Mouse (Mus musculus): ENCODE measurements around the gene Gpr83. TPM values are rescaled to one million over a fixed set of nuclear protein-coding genes. Genes with fewer than 3 reads are reported as not detected.

Gpr83 gene
- polyA plus RNA-seq, 1 experiment, result not detected

DNA sequence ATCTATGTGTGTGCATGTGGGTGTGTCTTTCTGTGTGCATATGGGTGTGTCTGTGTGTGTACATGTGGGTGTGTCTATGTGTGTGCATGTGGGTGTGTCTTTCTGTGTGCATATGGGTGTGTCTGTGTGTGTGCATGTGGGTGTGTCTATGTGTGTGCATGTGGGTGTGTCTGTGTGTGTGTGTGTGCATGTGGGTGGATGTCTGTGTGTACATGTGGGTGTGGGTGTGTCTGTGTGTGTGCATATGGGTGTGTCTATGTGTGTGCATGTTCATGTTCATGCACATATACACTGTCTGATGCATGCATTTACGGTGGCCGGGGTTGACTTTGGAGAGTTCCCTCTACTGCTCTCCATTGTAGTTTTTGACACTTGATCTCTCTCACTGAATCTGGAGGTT is 57.7 kb downstream of the Gpr83 start:
- no peak for TF ChIP-seq GATA1 (IDR thresholded peaks at IDR 0.05; ENCODE audit: low read length)

DNA sequence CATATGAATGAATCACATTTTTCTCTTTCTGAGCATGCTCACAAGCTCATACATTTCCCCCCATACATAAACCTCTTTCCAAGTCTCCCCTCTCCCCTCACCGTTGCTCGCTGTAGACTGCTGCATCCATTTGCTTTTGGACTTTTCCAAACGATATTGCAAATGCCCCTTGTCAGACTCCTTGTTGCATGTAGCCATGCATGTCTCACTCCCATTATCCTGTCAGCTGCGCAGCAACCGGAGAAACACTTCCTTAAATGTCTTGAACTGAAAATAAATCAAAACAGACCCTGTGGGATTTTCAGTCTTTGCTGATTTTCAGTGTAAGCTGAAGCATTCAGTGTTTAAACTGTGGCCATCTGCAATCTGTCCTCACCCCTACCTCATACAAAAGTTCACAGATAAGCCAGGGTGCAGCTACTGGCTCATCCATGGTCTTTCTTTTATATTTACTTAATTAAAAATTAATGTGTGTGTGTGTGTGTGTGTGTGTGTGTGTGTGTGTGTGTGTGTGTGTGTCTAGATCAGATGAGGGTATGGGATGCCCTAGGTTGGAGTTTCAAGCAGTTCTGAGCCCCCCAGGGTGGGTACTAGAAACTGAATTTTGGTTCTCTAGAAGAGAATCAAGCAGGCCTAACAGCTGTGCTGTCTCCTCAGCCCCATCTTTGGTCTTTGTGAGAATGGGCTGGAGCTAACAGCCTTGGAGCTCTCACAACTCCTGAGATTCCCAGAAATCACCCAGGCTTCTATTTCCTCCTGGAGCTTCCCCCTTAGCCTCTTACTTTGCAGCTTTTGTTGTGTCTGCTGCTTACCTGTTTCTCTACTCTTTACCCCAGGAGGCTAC is 59.0 kb downstream of the Gpr83 start:
- no peak for TF ChIP-seq GATA1 (IDR thresholded peaks at IDR 0.05; ENCODE audit: low read length)

Other genes with a start within 250 kb of the Gpr83 start
- 2.1 and 3.0 TPM in 2 replicates for gene Amotl1, start 215.2 kb upstream of the Gpr83 start, polyA plus RNA-seq (2012)
- 1.6 and 1.9 TPM in 2 replicates for gene Piwil4, start 119.5 kb upstream of the Gpr83 start, polyA plus RNA-seq (2012)
- not detected in 2 replicates for gene Fut4, start 107.8 kb upstream of the Gpr83 start, polyA plus RNA-seq (2012)
- not detected in 2 replicates for gene 1700012B09Rik, start 89.2 kb upstream of the Gpr83 start, polyA plus RNA-seq (2012)
- gene Mre11a, start 75.6 kb upstream of the Gpr83 start, polyA plus RNA-seq (2012), result 10.2 and 12.2 TPM in 2 replicates
- gene Ankrd49, start 75.4 kb upstream of the Gpr83 start, polyA plus RNA-seq (2012), result 37.5 and 59.0 TPM in 2 replicates
- not detected in 2 replicates for gene Izumo1r, start 43.7 kb downstream of the Gpr83 start, polyA plus RNA-seq (2012)
- gene Panx1, start 185.3 kb downstream of the Gpr83 start, polyA plus RNA-seq (2012), result not detected in 2 replicates